Mouse (Mus musculus) liver, postnatal 0 days (tissue): ENCODE data around the gene Cadm4.

Source experiments
- CTCF ChIP-seq: sonication (generic); IDR thresholded peaks from 2 replicates; pipeline ENCODE4 v1.5.1; 2016; ENCODE audit warnings: antibody characterized with exemption, low read depth
- EP300 ChIP-seq: IDR thresholded peaks from 2 replicates; pipeline ENCODE4 v1.6.1; 2016; ENCODE audit warnings: antibody characterized with exemption, low read depth, mild to moderate bottlenecking

- TF ChIP-seq CTCF (peak; percentile 73), EP300 (no peak; the same call in 1 of the 2 replicates)
Observed at GRCm38 (mm10) chr7:24469126-24469525, 12.7 kb upstream of the Cadm4 start.
